Mouse (Mus musculus) monocyte, adult 59 days (primary cell): ENCODE measurements around the gene Gm36245. TPM values are rescaled to one million over a fixed set of nuclear protein-coding genes. Genes with fewer than 3 reads are reported as not detected.

Experiments
- total RNA-seq, 2 experiments: library from RNA; stranded (reverse); gene quantifications; one replicate each; pipeline ENCODE4 v1.2.4; 2023

Gm36245 gene
- not detected for total RNA-seq

GRCm38 (mm10) chr15:77598958-77599357 lies at the start of gene Gm36245:
TSS of gene Gm36245 (plus strand) at chr15:77599258.

GRCm38 (mm10) chr15:77561792-77562191 lies 37.3 kb upstream of the Gm36245 start, which contains the start of gene 1700025B11Rik:
TSS of gene 1700025B11Rik (minus strand) at chr15:77561892.

GRCm38 (mm10) chr15:77595961-77596360 lies 3.1 kb upstream of the Gm36245 start, which contains the start of gene Apol10b:
TSS of gene Apol10b (minus strand) at chr15:77596125.

DNA sequence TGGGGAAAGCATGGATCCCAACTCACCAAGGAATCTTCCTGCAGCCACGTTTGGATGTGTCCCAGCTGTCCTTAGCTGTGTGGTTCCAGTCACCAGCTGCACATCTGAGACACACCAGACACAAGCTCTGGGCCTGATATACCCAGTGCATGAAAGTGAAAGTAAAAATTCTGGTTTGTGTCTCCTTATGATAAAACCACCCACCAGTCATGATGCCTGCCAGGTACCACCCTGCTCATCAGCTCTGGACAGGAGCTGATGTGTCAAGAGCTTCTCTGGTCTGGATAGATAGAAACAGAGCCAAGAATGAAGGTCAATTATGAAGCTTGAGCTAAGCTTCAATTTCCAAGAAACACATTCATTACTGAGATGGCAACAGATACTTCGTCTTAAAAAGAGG lies 44.1 kb downstream of the Gm36245 start, which contains the start of gene Apol11b:
Gene Apol11b (minus strand): TSS at position 111 of the 400 bp plus-strand sequence.

Other genes starting within 250 kb of the Gm36245 start
- not detected for gene Apol7a, start 200.1 kb upstream of the Gm36245 start, total RNA-seq
- not detected for gene Apol9a, start 188.1 kb upstream of the Gm36245 start, total RNA-seq
- not detected for gene Apol7b, start 151.8 kb upstream of the Gm36245 start, total RNA-seq
- gene Apol10a, start 122.2 kb upstream of the Gm36245 start, total RNA-seq = not detected
- gene Apol11a, start 91.0 kb upstream of the Gm36245 start, total RNA-seq = not detected
- gene Apol7c, start 65.9 kb upstream of the Gm36245 start, total RNA-seq = 10 to 100 TPM; 12.9 to 19.1 TPM
- not detected for gene 1700025B11Rik, start 37.4 kb upstream of the Gm36245 start, total RNA-seq
- gene Apol10b, start 3.1 kb upstream of the Gm36245 start, total RNA-seq = under 1 TPM; 0.55 to 0.82 TPM
- gene Apol11b, start 44.0 kb downstream of the Gm36245 start, total RNA-seq = not detected
- under 1 TPM; 0.39 to 0.94 TPM for gene Apol7e, start 99.6 kb downstream of the Gm36245 start, total RNA-seq
- gene Apol9b, start 129.8 kb downstream of the Gm36245 start, total RNA-seq = not detected
- gene Apol8, start 157.7 kb downstream of the Gm36245 start, total RNA-seq = 1 to 10 TPM; 2.8 to 3.5 TPM
- 100 to 1,000 TPM; 817 to 821 TPM for gene Myh9, start 242.9 kb downstream of the Gm36245 start, total RNA-seq